Mouse (Mus musculus): ENCODE measurements around the gene Cfap65.

GRCm38 (mm10) chr1:74858171-74858719 lies 77.2 kb downstream of the Cfap65 start:
- TF ChIP-seq CTCF (IDR thresholded peaks at IDR 0.05; ENCODE audit: low read depth, low read length) (no peak), POLR2A (IDR thresholded peaks at IDR 0.05; ENCODE audit: borderline replicate concordance, low read depth, low read length) (no peak)

Measured in bone marrow macrophage, adult 2 months (primary cell).